Comparison of ENCODE assay signal across 16 mouse cellular contexts in genomic region chr11:103100361-103100760, GRCm38 (mm10). TPM values are rescaled to one million over a fixed set of nuclear protein-coding genes. Genes with fewer than 3 reads are reported as not detected.
DNase-seq lines count a peak whose midpoint lies in the region; ATAC-seq lines count a peak whose summit lies in the region.
"Had no signal": no experiment of that assay in that cellular context is flagged by ENCODE, and none has a peak within 500 bp of the region (broad histone marks: within the 10 kb centered on the region; RNA-seq: fewer than 3 reads in every experiment).

No protein-coding gene starts in this region.

- no peak for ATAC-seq in heart, embryonic 12.5 days (ENCODE audit: insufficient number of reproducible peaks, low FRiP score)
- ATAC-seq in stomach, embryonic 16.5 days (ENCODE audit: insufficient read depth, low FRiP score) = no peak
- ATAC-seq: forebrain, embryonic 15.5 days; inflammation-experienced regulatory T-cells, adult 6 months had no signal

- peaks cover 28% of the 10 kb centered on the region for H3K27me3 ChIP-seq in heart, embryonic 12.5 days (replicated peaks)
- H3K27me3 ChIP-seq in stomach, embryonic 16.5 days (ENCODE audit: control insufficient read depth, insufficient read depth, low read length) = peaks cover 5% of the 10 kb centered on the region; the same call in 1 of the 2 replicates

- 67% methylated on average over 8 of the region's 8 CpGs for WGBS in heart, embryonic 12.5 days
- WGBS in stomach, embryonic 16.5 days = 73% methylated on average over 8 of the region's 8 CpGs

- no peaks in the 10 kb centered on the region for H3K36me3 ChIP-seq in heart, embryonic 12.5 days
- H3K36me3 ChIP-seq in stomach, embryonic 16.5 days (ENCODE audit: control insufficient read depth, insufficient read depth, low read length) = no peaks in the 10 kb centered on the region
- H3K36me3 ChIP-seq: forebrain, embryonic 15.5 days; neural tube, embryonic 15.5 days had no signal

- 0 out of 2 replicates have a peak overlapping the region, but pooled peaks have one; percentile 18 for H3K9ac ChIP-seq in heart, embryonic 12.5 days
- no peak overlapping the region for H3K9ac ChIP-seq in stomach, embryonic 16.5 days (ENCODE audit: low read length)
- H3K9ac ChIP-seq: forebrain, embryonic 15.5 days; liver, embryonic 14.5 days had no signal

- no peaks in the 10 kb centered on the region for H3K9me3 ChIP-seq in heart, embryonic 12.5 days (replicated peaks)
- H3K9me3 ChIP-seq in stomach, embryonic 16.5 days (replicated peaks; ENCODE audit: control insufficient read depth, low read length) = no peaks in the 10 kb centered on the region
- H3K9me3 ChIP-seq: forebrain, embryonic 15.5 days; neural tube, embryonic 15.5 days had no signal

- no peak overlapping the region for H3K27ac ChIP-seq in heart, embryonic 12.5 days (ENCODE audit: poor library complexity, severe bottlenecking)
- no peak overlapping the region for H3K27ac ChIP-seq in stomach, embryonic 16.5 days (ENCODE audit: low read length)
- H3K27ac ChIP-seq: forebrain, embryonic 15.5 days; liver, embryonic 14.5 days; macrophage; neural tube, embryonic 15.5 days had no signal

- H3K4me1 ChIP-seq in heart, embryonic 12.5 days (replicated peaks) = peaks cover 62% of the 10 kb centered on the region
- peaks cover 44% of the 10 kb centered on the region for H3K4me1 ChIP-seq in stomach, embryonic 16.5 days (ENCODE audit: control insufficient read depth, insufficient read depth, low read length)

- intact Hi-C loops in heart, postnatal 25 days (cut with DNase I) = no loop called here

- H3K4me3 ChIP-seq in heart, embryonic 12.5 days = no peak overlapping the region
- no peak overlapping the region for H3K4me3 ChIP-seq in stomach, embryonic 16.5 days (replicated peaks; ENCODE audit: low read length)

- peak overlapping the region; percentile 93 for H3K4me2 ChIP-seq in heart, embryonic 12.5 days
- peak overlapping the region; percentile 80; the same call in 1 of the 2 replicates for H3K4me2 ChIP-seq in stomach, embryonic 16.5 days (ENCODE audit: low read depth, low read length)

- peak; percentile 38 for DNase-seq in cerebellum, adult 8-10 months
- DNase-seq in cerebellum, adult 9-10 months = no peak
- no peak for DNase-seq in heart, postnatal 25 days (ENCODE audit: low spot score)
- peak; percentile 40 for DNase-seq in testis, postnatal 10 days (ENCODE audit: low spot score)
- DNase-seq in testis, postnatal 14 days (ENCODE audit: low spot score) = no peak
- no peak for DNase-seq in lung, postnatal 36 days
- DNase-seq: cerebellum, postnatal 10 days; right cerebral cortex, postnatal 25 days; thymus, postnatal 25 days had no signal

RNA-seq across cellular contexts. Expression of gene Plcd3, which starts 1.1 kb away (rescaled TPM):
- polyA plus RNA-seq in heart, embryonic 12.5 days (2016; fragmentation: Nextera tagmentation; extraction: Ambion mirVana) = 5.8 and 6.6 TPM in 2 replicates
- 10 to 100 TPM; 14.7 to 16.3 TPM for total RNA-seq in heart, postnatal 25 days (2021)
- 5.2 and 6.5 TPM in 2 replicates for polyA plus RNA-seq in stomach, embryonic 16.5 days (2015; fragmentation: Nextera tagmentation; extraction: Ambion mirVana)
- polyA plus RNA-seq: inflammation-experienced regulatory T-cells, adult 6 months; macrophage had no signal

RNA-seq across cellular contexts. Expression of gene Acbd4, which starts 1.1 kb away (rescaled TPM):
- 13.5 and 13.8 TPM in 2 replicates for polyA plus RNA-seq in heart, embryonic 12.5 days (2016; fragmentation: Nextera tagmentation; extraction: Ambion mirVana)
- 10 to 100 TPM; 36.7 to 39.0 TPM for total RNA-seq in heart, postnatal 25 days (2021)
- polyA plus RNA-seq in stomach, embryonic 16.5 days (2015; fragmentation: Nextera tagmentation; extraction: Ambion mirVana) = 31.0 and 36.4 TPM in 2 replicates

RNA-seq across cellular contexts. Expression of gene Hexim1, which starts 15.7 kb away (rescaled TPM):
- polyA plus RNA-seq in heart, embryonic 12.5 days (2016; fragmentation: Nextera tagmentation; extraction: Ambion mirVana) = 2.8 and 3.0 TPM in 2 replicates
- 10 to 100 TPM; 17.5 to 18.8 TPM for total RNA-seq in heart, postnatal 25 days (2021)
- polyA plus RNA-seq in stomach, embryonic 16.5 days (2015; fragmentation: Nextera tagmentation; extraction: Ambion mirVana) = 4.7 and 5.7 TPM in 2 replicates

RNA-seq across cellular contexts. Expression of gene Hexim2, which starts 31.9 kb away (rescaled TPM):
- 7.8 and 8.4 TPM in 2 replicates for polyA plus RNA-seq in heart, embryonic 12.5 days (2016; fragmentation: Nextera tagmentation; extraction: Ambion mirVana)
- 1 to 10 TPM; 1.3 to 2.3 TPM for total RNA-seq in heart, postnatal 25 days (2021)
- 6.3 and 7.9 TPM in 2 replicates for polyA plus RNA-seq in stomach, embryonic 16.5 days (2015; fragmentation: Nextera tagmentation; extraction: Ambion mirVana)

Comparison
In these comparisons a context has a peak if more than half of its experiments do, and no peak if none do; other contexts are left out.
1. DNase-seq: peak in cerebellum, adult 8-10 months (single experiment) and testis, postnatal 10 days (single experiment); none in cerebellum, adult 9-10 months (single experiment), heart, postnatal 25 days (single experiment), testis, postnatal 14 days (single experiment) and lung, postnatal 36 days (single experiment).